Mouse (Mus musculus) lung, adult 2 months (tissue): ENCODE measurements around the gene Rhbdf2.

Source experiments
- CTCF ChIP-seq: fragments of 200-500 bp; IDR thresholded peaks from 2 replicates; pipeline ENCODE4 v1.5.1; 2011; ENCODE audit warnings: mild to moderate bottlenecking, low read length, control low read depth; ENCODE audit not compliant: insufficient read depth
- POLR2A ChIP-seq: fragments of 200-500 bp; IDR thresholded peaks from 2 replicates; pipeline ENCODE4 v1.6.1; 2011; ENCODE audit warnings: low read depth, mild to moderate bottlenecking, control low read depth, low read length, borderline replicate concordance; ENCODE audit errors: extremely low read depth

GRCm38 (mm10) chr11:116556308-116556707 lies 70.5 kb downstream of the Rhbdf2 start:
- TF ChIP-seq POLR2A (no peak), CTCF (no peak)
